Mouse (Mus musculus) forelimb bud, embryonic 11.5 days (tissue): ENCODE results near the gene Fcrl1.
A peak's percentile ranks its signal among the peaks of the same experiment; 100 is the strongest.

Experiments used
- DNase-seq: peaks from one replicate; pipeline ENCODE4 v3.0.0-alpha.2; 2012; ENCODE audit warnings: low read depth, low spot score

Fcrl1 gene

GRCm38 (mm10) chr3:87410605-87411004 is 34.4 kb downstream of the Fcrl1 start:
- no peak for DNase-seq

GRCm38 (mm10) chr3:87411150-87411549 is 35.0 kb downstream of the Fcrl1 start:
- peak; percentile 59 for DNase-seq

GRCm38 (mm10) chr3:87420645-87421044 is 44.5 kb downstream of the Fcrl1 start:
- no peak for DNase-seq

GRCm38 (mm10) chr3:87422386-87422910 is 46.3 kb downstream of the Fcrl1 start:
- DNase-seq: no peak

DNA sequence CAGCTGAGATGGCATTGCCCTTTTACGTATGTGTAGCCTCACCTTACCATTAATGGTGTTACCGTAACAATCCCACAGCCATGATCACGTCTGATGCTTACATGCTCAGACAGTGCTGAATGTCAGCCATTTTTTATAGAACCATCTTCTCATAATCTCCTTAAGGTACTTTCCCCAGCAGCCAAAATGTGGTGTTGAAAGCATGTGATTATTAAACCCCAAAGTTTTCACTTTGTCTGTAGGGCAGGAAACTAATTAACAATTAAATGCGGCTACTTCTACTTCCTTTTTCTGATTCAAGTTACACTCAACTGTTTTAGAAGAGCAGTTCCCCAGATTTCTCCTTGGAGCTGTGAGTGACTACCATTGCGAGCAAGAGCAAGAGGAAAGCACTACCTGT is 59.3 kb downstream of the Fcrl1 start, which contains the start of gene Fcrl5:
TSS of gene Fcrl5 (plus strand) at position 295 of the 400 bp plus-strand sequence.
- no peak for DNase-seq

- DNase-seq: no peak
These were observed 64.4 kb downstream of the Fcrl1 start for GRCm38 (mm10) chr3:87440586-87440985.

- no peak for DNase-seq
These were observed 67.8 kb downstream of the Fcrl1 start for GRCm38 (mm10) chr3:87443968-87444367.
